Mouse (Mus musculus): Measurements from ENCODE around the gene Mitd1. TPM values are rescaled to one million over a fixed set of nuclear protein-coding genes. Genes with fewer than 3 reads are reported as not detected.

Gene Mitd1
- polyA plus RNA-seq (2012; fragmentation: generic; extraction: Trizol): 3.9 TPM

DNA sequence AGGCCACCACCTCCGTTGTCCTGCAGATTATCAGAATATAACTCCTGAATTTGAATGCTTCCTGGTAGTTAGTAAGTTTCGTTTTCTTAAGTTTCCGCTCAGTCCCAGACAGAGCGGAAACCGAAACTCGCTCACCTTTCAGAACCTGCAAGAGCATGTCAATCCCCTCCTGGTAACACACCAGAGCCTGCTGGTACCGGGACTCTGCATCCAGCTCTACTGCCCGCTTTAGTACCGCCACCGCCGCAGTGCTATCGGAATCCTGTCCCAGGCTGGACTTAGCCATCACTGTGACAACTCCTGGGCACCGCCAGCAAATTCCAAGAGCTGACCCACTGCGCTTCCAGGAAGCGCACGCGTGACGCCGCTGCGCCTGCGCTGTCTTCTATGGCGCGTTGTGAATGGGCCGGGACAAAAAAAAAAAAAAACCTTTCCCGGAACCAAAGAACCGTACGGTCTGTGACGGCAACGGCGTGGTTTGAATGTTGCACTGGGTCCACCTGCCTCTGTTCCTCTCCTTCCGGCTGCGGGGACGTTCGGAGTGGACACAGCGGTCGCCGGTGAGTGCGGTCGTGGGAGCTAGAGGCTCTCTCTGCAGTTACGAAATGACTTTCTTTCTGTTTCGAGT lies at the start of gene Mitd1, which contains the start of gene Mrpl30:
Mitd1 (minus strand) TSS at position 387 of the 628 bp plus-strand sequence.
Mrpl30 (plus strand) TSS at position 453 of the 628 bp plus-strand sequence.
- Histone ChIP-seq H3K4me3 (peak within 1 kb of the TSS; percentile 91), H3K79me2 (ENCODE audit: control insufficient read depth, insufficient read depth) (peaks cover 26% of the 10 kb centered on the region), H3ac (ENCODE audit: control insufficient read depth, insufficient read length) (no peak within 1 kb of the TSS), H3K4me2 (ENCODE audit: low read depth) (peak within 1 kb of the TSS; percentile 94), H3K36me3 (ENCODE audit: control insufficient read depth, insufficient read depth) (peaks cover 6% of the 10 kb centered on the region), H3K27me3 (ENCODE audit: control insufficient read depth, insufficient read depth, insufficient read length) (no peaks in the 10 kb centered on the region)
- peak; percentile 87 for TF ChIP-seq POLR2A (IDR thresholded peaks at IDR 0.05; ENCODE audit: insufficient read length, low read depth)
- TF ChIP-seq POLR2AphosphoS2 (IDR thresholded peaks at IDR 0.05; ENCODE audit: insufficient read length, low read depth): peak; percentile 82
- TF ChIP-seq CEBPB (IDR thresholded peaks at IDR 0.05; ENCODE audit: insufficient read depth, poor library complexity, severe bottlenecking): no peak
- TF ChIP-seq USF1 (IDR thresholded peaks at IDR 0.05; ENCODE audit: low read depth): peak; percentile 42
- TF ChIP-seq MYOD1 (IDR thresholded peaks at IDR 0.05; ENCODE audit: control insufficient read depth in 1 of 3, insufficient read length in 2 of 3, low read depth in 2 of 3): peak in 2 of 3 experiments; percentile 9 to 64
- TF ChIP-seq TCF12 (IDR thresholded peaks at IDR 0.05; ENCODE audit: insufficient read depth, poor library complexity, severe bottlenecking): no peak
- TF ChIP-seq E2F4 (IDR thresholded peaks at IDR 0.05; ENCODE audit: insufficient read depth): peak; percentile 51
- TF ChIP-seq MYOG (IDR thresholded peaks at IDR 0.05; ENCODE audit: control insufficient read depth in 1 of 3, insufficient read depth in 1 of 3, insufficient read length in 2 of 3, low read depth in 2 of 3): peak in 1 of 3 experiments; percentile 70
- no peak for TF ChIP-seq MAX (IDR thresholded peaks at IDR 0.05; ENCODE audit: low read depth)

DNA sequence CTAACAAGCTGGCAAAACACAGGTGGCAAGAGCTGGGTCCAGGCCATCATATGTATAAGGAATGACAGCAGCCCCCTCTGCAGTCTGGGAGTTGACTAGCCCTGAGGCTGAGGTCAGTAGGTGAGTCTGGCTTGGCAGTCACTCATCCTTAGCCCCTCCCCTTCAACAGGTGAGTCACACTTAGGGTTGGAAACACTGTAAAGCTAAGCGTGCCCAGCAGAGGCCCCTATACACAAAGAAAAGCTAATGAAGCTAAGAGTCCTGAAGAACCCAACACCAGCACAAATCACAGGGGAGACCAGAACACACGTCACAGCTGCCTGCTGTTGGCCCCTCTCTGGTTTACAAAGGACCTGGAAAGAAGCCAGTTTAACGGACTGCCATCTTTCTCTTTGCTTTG lies 41.6 kb upstream of the Mitd1 start:
- Histone ChIP-seq H3K79me2 (ENCODE audit: control insufficient read depth, insufficient read depth) (no peaks in the 10 kb centered on the region), H3K27me3 (ENCODE audit: control insufficient read depth, insufficient read depth, insufficient read length) (no peaks in the 10 kb centered on the region), H3K4me2 (ENCODE audit: low read depth) (no peak overlapping the region), H3K36me3 (ENCODE audit: control insufficient read depth, insufficient read depth) (no peaks in the 10 kb centered on the region), H3K4me3 (no peak overlapping the region), H3ac (ENCODE audit: control insufficient read depth, insufficient read length) (no peak overlapping the region)
- TF ChIP-seq CEBPB (IDR thresholded peaks at IDR 0.05; ENCODE audit: insufficient read depth, poor library complexity, severe bottlenecking) (no peak), MYOD1 (IDR thresholded peaks at IDR 0.05; ENCODE audit: control insufficient read depth in 1 of 3, insufficient read length in 2 of 3, low read depth in 2 of 3) (no peak), E2F4 (IDR thresholded peaks at IDR 0.05; ENCODE audit: insufficient read depth) (no peak), REST (IDR thresholded peaks at IDR 0.05; ENCODE audit: insufficient read depth, insufficient read length) (no peak), SRF (IDR thresholded peaks at IDR 0.05; ENCODE audit: control insufficient read depth, insufficient read length, low read depth) (no peak), POLR2AphosphoS2 (IDR thresholded peaks at IDR 0.05; ENCODE audit: insufficient read length, low read depth) (no peak), MAX (IDR thresholded peaks at IDR 0.05; ENCODE audit: low read depth) (no peak), MYOG (IDR thresholded peaks at IDR 0.05; ENCODE audit: control insufficient read depth in 1 of 3, insufficient read depth in 1 of 3, insufficient read length in 2 of 3, low read depth in 2 of 3) (no peak), POLR2A (IDR thresholded peaks at IDR 0.05; ENCODE audit: insufficient read length, low read depth) (no peak), TCF12 (IDR thresholded peaks at IDR 0.05; ENCODE audit: insufficient read depth, poor library complexity, severe bottlenecking) (no peak), TCF3 (IDR thresholded peaks at IDR 0.05; ENCODE audit: insufficient read length, low read depth) (no peak), USF1 (IDR thresholded peaks at IDR 0.05; ENCODE audit: low read depth) (no peak)

DNA sequence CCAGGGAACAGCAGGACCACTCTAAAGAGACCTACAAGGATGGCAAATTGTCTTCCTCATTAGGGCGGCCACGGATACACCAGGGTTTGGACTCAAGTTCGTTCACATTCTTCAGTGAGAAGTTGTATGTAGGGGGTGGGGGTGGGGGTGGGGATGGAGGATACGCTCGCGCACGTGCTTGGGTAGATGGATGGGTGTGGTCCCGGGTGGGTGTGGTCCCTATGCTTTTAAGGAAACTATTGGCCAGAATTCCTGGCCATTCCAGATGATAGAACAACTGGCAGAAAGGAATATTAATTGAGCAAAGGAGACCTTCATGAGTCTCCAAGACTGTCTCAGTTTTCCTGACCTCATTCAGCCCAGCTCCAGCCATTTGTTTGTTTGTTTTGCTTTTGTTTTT lies 35.8 kb upstream of the Mitd1 start:
- TF ChIP-seq POLR2A (IDR thresholded peaks at IDR 0.05; ENCODE audit: insufficient read length, low read depth) (no peak), REST (IDR thresholded peaks at IDR 0.05; ENCODE audit: insufficient read depth, insufficient read length) (no peak)
- Histone ChIP-seq H3K4me3 (no peak overlapping the region), H3ac (ENCODE audit: control insufficient read depth, insufficient read length) (no peak overlapping the region), H3K27me3 (ENCODE audit: control insufficient read depth, insufficient read depth, insufficient read length) (peaks cover 7% of the 10 kb centered on the region), H3K79me2 (ENCODE audit: control insufficient read depth, insufficient read depth) (no peaks in the 10 kb centered on the region), H3K36me3 (ENCODE audit: control insufficient read depth, insufficient read depth) (no peaks in the 10 kb centered on the region), H3K4me2 (ENCODE audit: low read depth) (no peak overlapping the region)

DNA sequence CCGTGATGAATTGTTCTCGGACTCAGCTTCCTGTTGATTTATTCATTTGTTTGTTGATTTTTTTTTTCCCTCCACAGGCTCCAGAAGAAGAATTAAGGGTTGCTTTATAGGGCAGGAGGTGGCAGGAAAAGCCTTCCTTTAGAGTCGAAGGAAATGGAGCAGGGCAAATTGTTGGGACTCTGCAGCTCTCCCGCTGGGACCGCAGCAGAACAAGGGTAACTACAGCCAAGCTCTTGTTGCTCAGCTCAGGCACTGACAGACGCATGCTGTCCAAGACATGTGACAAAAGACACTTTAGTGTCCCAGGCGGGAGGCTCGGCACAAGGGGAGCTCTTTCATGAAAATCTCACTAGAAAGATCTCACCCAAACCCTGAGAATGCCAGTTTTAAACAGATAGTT lies 32.3 kb upstream of the Mitd1 start:
- no peaks in the 10 kb centered on the region for H3K36me3 ChIP-seq (ENCODE audit: control insufficient read depth, insufficient read depth)
- TF ChIP-seq USF1 (IDR thresholded peaks at IDR 0.05; ENCODE audit: low read depth): no peak
- TF ChIP-seq POLR2AphosphoS2 (IDR thresholded peaks at IDR 0.05; ENCODE audit: insufficient read length, low read depth): no peak
- no peak for TF ChIP-seq CEBPB (IDR thresholded peaks at IDR 0.05; ENCODE audit: insufficient read depth, poor library complexity, severe bottlenecking)
- TF ChIP-seq TCF12 (IDR thresholded peaks at IDR 0.05; ENCODE audit: insufficient read depth, poor library complexity, severe bottlenecking): no peak
- no peak for TF ChIP-seq REST (IDR thresholded peaks at IDR 0.05; ENCODE audit: insufficient read depth, insufficient read length)
- no peak for TF ChIP-seq SRF (IDR thresholded peaks at IDR 0.05; ENCODE audit: control insufficient read depth, insufficient read length, low read depth)
- no peak for TF ChIP-seq MYOG (IDR thresholded peaks at IDR 0.05; ENCODE audit: control insufficient read depth in 1 of 3, insufficient read depth in 1 of 3, insufficient read length in 2 of 3, low read depth in 2 of 3)
- no peak for TF ChIP-seq POLR2A (IDR thresholded peaks at IDR 0.05; ENCODE audit: insufficient read length, low read depth)
- no peak for TF ChIP-seq TCF3 (IDR thresholded peaks at IDR 0.05; ENCODE audit: insufficient read length, low read depth)
- no peak for TF ChIP-seq MAX (IDR thresholded peaks at IDR 0.05; ENCODE audit: low read depth)
- TF ChIP-seq E2F4 (IDR thresholded peaks at IDR 0.05; ENCODE audit: insufficient read depth): no peak
- TF ChIP-seq MYOD1 (IDR thresholded peaks at IDR 0.05; ENCODE audit: control insufficient read depth in 1 of 3, insufficient read length in 2 of 3, low read depth in 2 of 3): no peak
- H3K79me2 ChIP-seq (ENCODE audit: control insufficient read depth, insufficient read depth): no peaks in the 10 kb centered on the region
- H3ac ChIP-seq (ENCODE audit: control insufficient read depth, insufficient read length): no peak overlapping the region
- no peak overlapping the region for H3K4me2 ChIP-seq (ENCODE audit: low read depth)
- H3K4me3 ChIP-seq: no peak overlapping the region
- peaks cover 7% of the 10 kb centered on the region for H3K27me3 ChIP-seq (ENCODE audit: control insufficient read depth, insufficient read depth, insufficient read length)

DNA sequence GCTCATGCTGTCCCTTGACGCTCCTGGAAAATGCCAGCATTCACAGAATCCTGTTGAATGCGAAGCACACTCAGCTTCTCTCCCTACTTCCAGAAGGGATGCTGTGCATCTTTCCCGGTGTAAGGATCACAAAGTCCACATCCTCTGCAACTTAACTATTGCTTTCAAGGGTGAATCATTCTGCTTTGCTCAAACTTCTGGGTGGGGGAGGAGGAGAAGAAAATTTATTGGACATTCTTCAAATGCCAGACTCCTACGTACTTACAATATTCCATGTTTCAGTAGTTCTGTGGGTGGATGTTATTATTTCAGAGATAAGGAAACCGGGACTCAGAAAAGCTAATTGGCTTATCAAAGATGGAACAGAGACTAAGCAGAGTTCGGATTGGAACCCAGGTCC lies 27.9 kb upstream of the Mitd1 start:
- H3ac ChIP-seq (ENCODE audit: control insufficient read depth, insufficient read length): no peak overlapping the region
- peaks cover 8% of the 10 kb centered on the region for H3K27me3 ChIP-seq (ENCODE audit: control insufficient read depth, insufficient read depth, insufficient read length)
- no peaks in the 10 kb centered on the region for H3K36me3 ChIP-seq (ENCODE audit: control insufficient read depth, insufficient read depth)
- H3K79me2 ChIP-seq (ENCODE audit: control insufficient read depth, insufficient read depth): no peaks in the 10 kb centered on the region
- H3K4me2 ChIP-seq (ENCODE audit: low read depth): no peak overlapping the region
- no peak overlapping the region for H3K4me3 ChIP-seq
- TF ChIP-seq SRF (IDR thresholded peaks at IDR 0.05; ENCODE audit: control insufficient read depth, insufficient read length, low read depth) (no peak), MAX (IDR thresholded peaks at IDR 0.05; ENCODE audit: low read depth) (no peak), E2F4 (IDR thresholded peaks at IDR 0.05; ENCODE audit: insufficient read depth) (no peak), TCF12 (IDR thresholded peaks at IDR 0.05; ENCODE audit: insufficient read depth, poor library complexity, severe bottlenecking) (no peak), POLR2AphosphoS2 (IDR thresholded peaks at IDR 0.05; ENCODE audit: insufficient read length, low read depth) (no peak), REST (IDR thresholded peaks at IDR 0.05; ENCODE audit: insufficient read depth, insufficient read length) (no peak), POLR2A (IDR thresholded peaks at IDR 0.05; ENCODE audit: insufficient read length, low read depth) (no peak), USF1 (IDR thresholded peaks at IDR 0.05; ENCODE audit: low read depth) (no peak), TCF3 (IDR thresholded peaks at IDR 0.05; ENCODE audit: insufficient read length, low read depth) (no peak), MYOG (IDR thresholded peaks at IDR 0.05; ENCODE audit: control insufficient read depth in 1 of 3, insufficient read depth in 1 of 3, insufficient read length in 2 of 3, low read depth in 2 of 3) (no peak), CEBPB (IDR thresholded peaks at IDR 0.05; ENCODE audit: insufficient read depth, poor library complexity, severe bottlenecking) (no peak), MYOD1 (IDR thresholded peaks at IDR 0.05; ENCODE audit: control insufficient read depth in 1 of 3, insufficient read length in 2 of 3, low read depth in 2 of 3) (no peak)

All from myocyte (in vitro differentiated cells).